Mouse (Mus musculus) G1E (cell line): ENCODE measurements at regions not wholly inside any gene's neighbourhood (a gene's known extent, or its start where the extent isn't known, plus 50 kb on each side); places are given as distances from the start of the nearest gene placed in this dataset.

Source experiments
- CTCF ChIP-seq: IDR thresholded peaks from 2 replicates; pipeline ENCODE4 v1.5.1; 2012; ENCODE audit warnings: low read depth, low read length, inconsistent platforms, mixed read lengths
- TAL1 ChIP-seq: conservative IDR thresholded peaks from 2 replicates; pipeline ENCODE4 v1.6.1; 2012; ENCODE audit warnings: low read depth, low read length, inconsistent platforms, mixed read lengths

- TF ChIP-seq CTCF, result no peak
- no peak for TF ChIP-seq TAL1
These were observed 81.0 kb upstream of the Klf3 start for GRCm38 (mm10) chr5:64722211-64722610.
